Mouse (Mus musculus) retina, adult 2 months (tissue): Measurements from ENCODE around the gene Stk11ip.

Experiments
- DNase-seq: peaks from one replicate; pipeline ENCODE4 v3.0.0-alpha.2; 2012; ENCODE audit warnings: low read depth, low spot score

Gene Stk11ip

GRCm38 (mm10) chr1:75521321-75522031, at the start of gene Stk11ip:
Stk11ip (plus strand) TSS chr1:75521529.
- peak; percentile 91 for DNase-seq

- no peak for DNase-seq
Measured at GRCm38 (mm10) chr1:75476441-75476840, 44.9 kb upstream of the Stk11ip start.

GRCm38 (mm10) chr1:75477264-75477965, 43.9 kb upstream of the Stk11ip start:
- peak; percentile 63 for DNase-seq

- no peak for DNase-seq
Measured at GRCm38 (mm10) chr1:75477966-75478290, 43.4 kb upstream of the Stk11ip start.

- DNase-seq = no peak
Measured at GRCm38 (mm10) chr1:75478497-75478896, 42.8 kb upstream of the Stk11ip start.

- peak; percentile 96 for DNase-seq
Measured at GRCm38 (mm10) chr1:75478916-75479634, 42.3 kb upstream of the Stk11ip start, which contains the start of the genes Chpf and Tmem198. Chpf (minus strand) TSS chr1:75479307. Tmem198 (plus strand) TSS chr1:75479532.

GRCm38 (mm10) chr1:75479635-75479989, 41.7 kb upstream of the Stk11ip start:
- no peak for DNase-seq

GRCm38 (mm10) chr1:75480036-75480435, 41.3 kb upstream of the Stk11ip start:
- no peak for DNase-seq

GRCm38 (mm10) chr1:75480735-75481134, 40.6 kb upstream of the Stk11ip start:
- no peak for DNase-seq

GRCm38 (mm10) chr1:75486561-75486960, 34.8 kb upstream of the Stk11ip start:
- no peak for DNase-seq

GRCm38 (mm10) chr1:75487040-75487404, 34.3 kb upstream of the Stk11ip start:
- no peak for DNase-seq

- no peak for DNase-seq
Measured at GRCm38 (mm10) chr1:75487405-75488161, 33.7 kb upstream of the Stk11ip start.

GRCm38 (mm10) chr1:75490785-75491551, 30.4 kb upstream of the Stk11ip start:
- no peak for DNase-seq

GRCm38 (mm10) chr1:75492579-75493170, 28.7 kb upstream of the Stk11ip start:
- no peak for DNase-seq

- no peak for DNase-seq
Measured at GRCm38 (mm10) chr1:75494878-75495548, 26.3 kb upstream of the Stk11ip start.

- no peak for DNase-seq
Measured at GRCm38 (mm10) chr1:75498897-75499296, 22.4 kb upstream of the Stk11ip start.

GRCm38 (mm10) chr1:75499441-75499840, 21.9 kb upstream of the Stk11ip start:
- no peak for DNase-seq

GRCm38 (mm10) chr1:75501905-75502304, 19.4 kb upstream of the Stk11ip start:
- DNase-seq = no peak

- no peak for DNase-seq
Measured at GRCm38 (mm10) chr1:75502945-75503650, 18.2 kb upstream of the Stk11ip start.

- DNase-seq = no peak
Measured at GRCm38 (mm10) chr1:75503651-75503980, 17.7 kb upstream of the Stk11ip start.
